Mouse (Mus musculus) megakaryocyte, embryonic 14.5 days (primary cell): ENCODE results near the gene Lrmda.

Experiments
- FLI1 ChIP-seq: IDR thresholded peaks from 2 replicates; pipeline ENCODE4 v1.6.1; 2012; ENCODE audit warnings: low read length, inconsistent platforms, mixed read lengths
- GATA1 ChIP-seq: IDR thresholded peaks from 3 replicates; pipeline ENCODE4 v1.6.1; 2012; ENCODE audit warnings: mixed read lengths, low read length, inconsistent platforms, borderline replicate concordance

DNA sequence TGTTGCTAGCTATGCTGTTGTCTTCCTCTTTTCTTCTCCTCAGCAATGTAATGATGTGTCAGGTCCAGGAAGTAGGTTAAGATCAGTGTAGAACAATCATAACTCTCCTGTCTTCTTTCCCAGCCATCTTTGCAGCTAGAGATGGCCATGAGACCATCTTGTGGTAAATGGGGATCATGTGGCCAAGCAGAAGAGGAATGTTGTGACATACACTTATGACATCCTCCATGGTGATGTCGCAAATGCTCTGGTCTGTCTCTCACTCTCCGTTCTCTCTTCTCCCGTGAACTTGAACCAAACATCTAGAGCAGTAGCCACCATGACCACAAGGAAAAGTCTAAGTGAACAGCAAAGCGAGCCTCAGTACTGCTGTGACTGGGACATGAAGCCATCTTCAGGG, 19.9 kb upstream of the Lrmda start:
- TF ChIP-seq FLI1 (no peak), GATA1 (no peak)
